Mouse (Mus musculus): ENCODE measurements around the gene Polr3b.
A peak's percentile ranks its signal among the peaks of the same experiment; 100 is the strongest.

Polr3b gene

GRCm38 (mm10) chr10:84711940-84712339 lies 89.8 kb downstream of the Polr3b start:
- DNase-seq: no peak

- DNase-seq: no peak
Measured at GRCm38 (mm10) chr10:84712532-84712931, 90.4 kb downstream of the Polr3b start.

- no peak for DNase-seq
Measured at GRCm38 (mm10) chr10:84713043-84713442, 91.0 kb downstream of the Polr3b start.

GRCm38 (mm10) chr10:84715639-84716038 lies 93.5 kb downstream of the Polr3b start:
- no peak for DNase-seq

GRCm38 (mm10) chr10:84716581-84716980 lies 94.5 kb downstream of the Polr3b start:
- DNase-seq: no peak

- DNase-seq: no peak
Measured at GRCm38 (mm10) chr10:84722711-84723110, 100.6 kb downstream of the Polr3b start.

- no peak for DNase-seq
Measured at GRCm38 (mm10) chr10:84727005-84727404, 104.9 kb downstream of the Polr3b start.

- no peak for DNase-seq
Measured at GRCm38 (mm10) chr10:84727760-84728159, 105.7 kb downstream of the Polr3b start.

- DNase-seq: no peak
Measured at GRCm38 (mm10) chr10:84730078-84730477, 108.0 kb downstream of the Polr3b start.

GRCm38 (mm10) chr10:84730956-84731355 lies 108.9 kb downstream of the Polr3b start:
- no peak for DNase-seq

- no peak for DNase-seq
Measured at GRCm38 (mm10) chr10:84733511-84733910, 111.4 kb downstream of the Polr3b start.

- peak; percentile 38 for DNase-seq
Measured at GRCm38 (mm10) chr10:84754851-84755785, 133.0 kb downstream of the Polr3b start.

GRCm38 (mm10) chr10:84755786-84756203 lies 133.7 kb downstream of the Polr3b start, which contains the start of gene Rfx4:
Rfx4 (plus strand) TSS chr10:84756062.
- no peak for DNase-seq

GRCm38 (mm10) chr10:84756435-84757095 lies 134.5 kb downstream of the Polr3b start:
- DNase-seq: no peak

- DNase-seq: no peak
Measured at GRCm38 (mm10) chr10:84757426-84758199, 135.5 kb downstream of the Polr3b start.

- DNase-seq: no peak
Measured at GRCm38 (mm10) chr10:84758200-84758468, 136.0 kb downstream of the Polr3b start.

- no peak for DNase-seq
Measured at GRCm38 (mm10) chr10:84758483-84759431, 136.7 kb downstream of the Polr3b start.

GRCm38 (mm10) chr10:84759511-84760117 lies 137.5 kb downstream of the Polr3b start:
- no peak for DNase-seq

- peak; percentile 39 for DNase-seq
Measured at GRCm38 (mm10) chr10:84760118-84761111, 138.3 kb downstream of the Polr3b start.

- no peak for DNase-seq
Measured at GRCm38 (mm10) chr10:84768766-84769165, 146.7 kb downstream of the Polr3b start.
